Mouse (Mus musculus) lung, embryonic 14.5 days (tissue): ENCODE measurements around the gene Ccdc60. TPM values are rescaled to one million over a fixed set of nuclear protein-coding genes. Genes with fewer than 3 reads are reported as not detected.
A peak's percentile ranks its signal among the peaks of the same experiment; 100 is the strongest.

Experiments used
- ATAC-seq: fragments of 200-750 bp; cut with Nextera tagmentation; 2 replicates; pipeline ENCODE4 v1.8.0; 2017; ENCODE audit warnings: mild to moderate bottlenecking, moderate TSS enrichment, moderate library complexity; ENCODE audit not compliant: insufficient read depth
- DNase-seq: peaks from one replicate; pipeline ENCODE4 v3.0.0-alpha.2; 2015
- H3K27ac ChIP-seq: fragments of 300-500 bp; sonication (generic); 2 replicates; pipeline ENCODE4 v1.5.1; 2014; ENCODE audit warnings: low read depth, mild to moderate bottlenecking, moderate library complexity
- H3K27me3 ChIP-seq: fragments of 300-500 bp; sonication (generic); 2 replicates; pipeline ENCODE4 v1.6.1; 2014; ENCODE audit warnings: low read length, control low read depth; ENCODE audit not compliant: insufficient read depth
- H3K36me3 ChIP-seq: fragments of 300-500 bp; sonication (generic); 2 replicates; pipeline ENCODE4 v1.6.1; 2014; ENCODE audit warnings: control low read depth; ENCODE audit not compliant: insufficient read depth
- H3K4me1 ChIP-seq: fragments of 300-500 bp; sonication (generic); 2 replicates; pipeline ENCODE4 v1.6.1; 2014; ENCODE audit warnings: antibody characterized with exemption, control low read depth; ENCODE audit not compliant: insufficient read depth
- H3K4me2 ChIP-seq: fragments of 300-500 bp; sonication (generic); 2 replicates; pipeline ENCODE4 v1.6.1; 2014; ENCODE audit warnings: mild to moderate bottlenecking
- H3K4me3 ChIP-seq: fragments of 300-500 bp; sonication (generic); 2 replicates; pipeline ENCODE4 v1.5.1; 2014; ENCODE audit warnings: low read depth, low read length
- H3K9ac ChIP-seq: fragments of 300-500 bp; sonication (generic); 2 replicates; pipeline ENCODE4 v1.6.1; 2014
- H3K9me3 ChIP-seq: fragments of 300-500 bp; sonication (generic); 2 replicates; pipeline ENCODE4 v1.6.1; 2016; ENCODE audit warnings: low read depth, low read length, control low read depth
- CTCF ChIP-seq: IDR thresholded peaks from 2 replicates; pipeline ENCODE4 v1.5.1; 2016; ENCODE audit warnings: antibody characterized with exemption, low read depth
- WGBS: fragments of 180-500 bp; shearing (Covaris S2); extraction: QIAGEN DNeasy Blood & Tissue Kit; methylation state at CpG from one replicate; pipeline ENCODE4 v1.1.7; 2014; 5-methylcytosine and 5-hydroxymethylcytosine counted together
- polyA plus RNA-seq: library from polyadenylated mRNA; unstranded; fragments of >200 nt; fragmentation: Nextera tagmentation; extraction: Ambion mirVana; gene quantifications from 2 replicates; pipeline ENCODE4 v1.2.1, GENCODE M21; 2014

The Ccdc60 gene
- polyA plus RNA-seq, 1 experiment from 2014 or later: 1.0 TPM

GRCm38 (mm10) chr5:116115071-116115834 is 173.5 kb downstream of the Ccdc60 start:
- H3K4me1 ChIP-seq: no peaks in the 10 kb centered on the region
- TF ChIP-seq CTCF: no peak
- H3K27me3 ChIP-seq: no peaks in the 10 kb centered on the region
- H3K4me2 ChIP-seq: no peak overlapping the region
- DNase-seq: peak; percentile 57
- H3K9me3 ChIP-seq: no peaks in the 10 kb centered on the region
- no peak overlapping the region for H3K27ac ChIP-seq
- no peak overlapping the region for H3K4me3 ChIP-seq
- 0 out of 2 replicates have a peak, but pooled peaks have one; percentile 52 for ATAC-seq
- H3K9ac ChIP-seq: no peak overlapping the region
- WGBS: 54% methylated on average over 14 of the region's 14 CpGs
- no peaks in the 10 kb centered on the region for H3K36me3 ChIP-seq

GRCm38 (mm10) chr5:116108651-116109050 is 180.1 kb downstream of the Ccdc60 start:
- Histone ChIP-seq H3K27me3 (no peaks in the 10 kb centered on the region), H3K9me3 (no peaks in the 10 kb centered on the region), H3K4me1 (no peaks in the 10 kb centered on the region), H3K36me3 (no peaks in the 10 kb centered on the region), H3K9ac (no peak overlapping the region), H3K4me2 (no peak overlapping the region), H3K4me3 (no peak overlapping the region), H3K27ac (no peak overlapping the region)
- 91% methylated on average over 10 of the region's 10 CpGs for WGBS
- DNase-seq (no peak), ATAC-seq (no peak)
- no peak for TF ChIP-seq CTCF

- TF ChIP-seq CTCF: no peak
- H3K4me2 ChIP-seq: no peak overlapping the region
- 86% methylated on average over 6 of the region's 6 CpGs for WGBS
These were observed 204.6 kb downstream of the Ccdc60 start for GRCm38 (mm10) chr5:116084231-116084630.

GRCm38 (mm10) chr5:116083081-116083480 is 205.7 kb downstream of the Ccdc60 start, which contains the start of gene Tmem233:
TSS of gene Tmem233 (minus strand) at chr5:116083244.
- Histone ChIP-seq H3K27ac (no peak within 1 kb of the TSS), H3K4me2 (no peak within 1 kb of the TSS), H3K36me3 (no peaks in the 10 kb centered on the region), H3K9ac (no peak within 1 kb of the TSS), H3K9me3 (no peaks in the 10 kb centered on the region), H3K4me3 (no peak within 1 kb of the TSS), H3K27me3 (peaks cover 24% of the 10 kb centered on the region), H3K4me1 (no peaks in the 10 kb centered on the region)
- 8% methylated on average over 17 of the region's 17 CpGs for WGBS
- ATAC-seq (no peak), DNase-seq (peak; percentile 16)
- TF ChIP-seq CTCF: no peak

More at GRCm38 (mm10) chr5:116084231-116084630, 204.6 kb downstream of the Ccdc60 start:
- no peak overlapping the region for H3K9ac ChIP-seq
- ATAC-seq (no peak), DNase-seq (no peak)
- no peaks in the 10 kb centered on the region for H3K9me3 ChIP-seq
- H3K27me3 ChIP-seq: peaks cover 24% of the 10 kb centered on the region
- H3K4me3 ChIP-seq: no peak overlapping the region
- no peaks in the 10 kb centered on the region for H3K4me1 ChIP-seq
- no peaks in the 10 kb centered on the region for H3K36me3 ChIP-seq
- no peak overlapping the region for H3K27ac ChIP-seq

GRCm38 (mm10) chr5:116082241-116082900 is 206.4 kb downstream of the Ccdc60 start:
- Histone ChIP-seq H3K9me3 (no peaks in the 10 kb centered on the region), H3K4me3 (no peak overlapping the region), H3K9ac (no peak overlapping the region), H3K4me1 (no peaks in the 10 kb centered on the region), H3K4me2 (no peak overlapping the region), H3K27ac (no peak overlapping the region), H3K36me3 (no peaks in the 10 kb centered on the region), H3K27me3 (peaks cover 24% of the 10 kb centered on the region)
- 33% methylated on average over 17 of the region's 17 CpGs for WGBS
- no peak for TF ChIP-seq CTCF
- no peak for ATAC-seq
- DNase-seq: no peak

GRCm38 (mm10) chr5:116081616-116082015 is 207.2 kb downstream of the Ccdc60 start:
- Histone ChIP-seq H3K9ac (no peak overlapping the region), H3K4me2 (no peak overlapping the region), H3K4me3 (no peak overlapping the region), H3K36me3 (no peaks in the 10 kb centered on the region), H3K27me3 (peaks cover 24% of the 10 kb centered on the region), H3K27ac (no peak overlapping the region), H3K4me1 (no peaks in the 10 kb centered on the region), H3K9me3 (no peaks in the 10 kb centered on the region)
- no peak for TF ChIP-seq CTCF
- DNase-seq (no peak), ATAC-seq (no peak)
- WGBS: 71% methylated on average over 7 of the region's 7 CpGs

- WGBS: 49% methylated on average over 6 of the region's 6 CpGs
- no peak overlapping the region for H3K4me2 ChIP-seq
These were observed 208.0 kb downstream of the Ccdc60 start for GRCm38 (mm10) chr5:116080736-116081135.

More at GRCm38 (mm10) chr5:116080736-116081135, 208.0 kb downstream of the Ccdc60 start:
- Histone ChIP-seq H3K4me1 (no peaks in the 10 kb centered on the region), H3K27ac (no peak overlapping the region), H3K9me3 (no peaks in the 10 kb centered on the region), H3K36me3 (no peaks in the 10 kb centered on the region), H3K9ac (no peak overlapping the region), H3K4me3 (no peak overlapping the region), H3K27me3 (peaks cover 24% of the 10 kb centered on the region)
- DNase-seq (no peak), ATAC-seq (no peak)
- no peak for TF ChIP-seq CTCF

Other genes with a start within 250 kb of the Ccdc60 start
- gene Tmem233, start 205.7 kb downstream of the Ccdc60 start, polyA plus RNA-seq: 0.14 and 0.16 TPM in 2 replicates
- gene Hspb8, start 133.9 kb upstream of the Ccdc60 start, polyA plus RNA-seq: 8.1 and 11.1 TPM in 2 replicates